ENCODE assay signal across 30 mouse cellular contexts in the genomic region with DNA sequence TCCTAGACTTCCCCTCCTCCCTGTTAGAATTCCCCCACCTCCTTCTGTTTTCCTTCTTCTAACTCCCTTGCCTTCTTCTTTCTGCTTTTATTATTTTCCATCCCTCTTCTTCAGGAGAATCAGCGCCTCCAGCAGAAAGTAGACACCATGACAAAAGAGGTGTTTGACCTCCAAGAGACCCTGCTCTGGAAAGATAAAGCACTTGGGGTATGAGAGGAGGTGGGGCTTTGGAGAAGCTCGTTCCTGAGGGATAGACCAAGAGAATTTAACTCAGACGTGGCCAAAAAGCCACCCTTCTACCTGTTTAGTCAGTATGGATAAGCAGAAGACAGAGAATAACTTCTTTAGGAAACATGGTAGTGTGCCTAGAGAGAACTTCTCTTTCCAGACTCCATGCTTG.
DNase-seq lines count a peak whose midpoint lies in the region; ATAC-seq and TF ChIP-seq lines count a peak whose summit lies in the region.
"Had no signal": no experiment of that assay in that cellular context is flagged by ENCODE, and none has a peak within 500 bp of the region (broad histone marks: within the 10 kb centered on the region; RNA-seq: fewer than 3 reads in every experiment).

No protein-coding gene starts in this region.

- H3K4me3 ChIP-seq in heart, embryonic 12.5 days, result no peak overlapping the region
- H3K4me3 ChIP-seq in heart, embryonic 15.5 days, result no peak overlapping the region
- H3K4me3 ChIP-seq in lung, embryonic 14.5 days (ENCODE audit: low read depth, low read length), result no peak overlapping the region
- H3K4me3 ChIP-seq: embryonic facial prominence, embryonic 10.5 days; embryonic facial prominence, embryonic 13.5 days; erythroblast, embryonic 14.5 days; forebrain, embryonic 12.5 days; forebrain, embryonic 15.5 days; hindbrain, embryonic 10.5 days; hindbrain, embryonic 13.5 days; intestine, embryonic 15.5 days; kidney, embryonic 15.5 days had no signal

- TF ChIP-seq CTCF in lung, embryonic 14.5 days (IDR thresholded peaks at IDR 0.05; ENCODE audit: low read depth), result no peak

- H3K4me1 ChIP-seq in heart, embryonic 12.5 days (replicated peaks), result peaks cover 28% of the 10 kb centered on the region
- H3K4me1 ChIP-seq in heart, embryonic 15.5 days (replicated peaks), result peaks cover 19% of the 10 kb centered on the region
- no peaks in the 10 kb centered on the region for H3K4me1 ChIP-seq in lung, embryonic 14.5 days (ENCODE audit: insufficient read depth)
- H3K4me1 ChIP-seq: forebrain, embryonic 12.5 days; forebrain, embryonic 15.5 days; hindbrain, embryonic 10.5 days; hindbrain, embryonic 13.5 days had no signal

- DNase-seq in heart, adult 11 months, result peak; percentile 73
- no peak for DNase-seq in heart, postnatal 14 days
- DNase-seq in heart, postnatal 10 days, result no peak
- DNase-seq in heart, adult 8-10 months (ENCODE audit: low spot score), result no peak
- DNase-seq in lung, embryonic 14.5 days, result peak; percentile 49
- DNase-seq in lung, postnatal 4 days, result no peak
- DNase-seq: adrenal gland, postnatal 10 days; adrenal gland, postnatal 36 days; B cell, adult 2 months; cerebellum, adult 18-20 months; cerebellum, adult 9-10 months; cerebellum, postnatal 14 days; gastrocnemius, postnatal 25 days; kidney, adult 11 months; kidney, adult 8-10 months had no signal

- no peaks in the 10 kb centered on the region for H3K9me3 ChIP-seq in heart, embryonic 12.5 days (replicated peaks)
- no peaks in the 10 kb centered on the region for H3K9me3 ChIP-seq in heart, embryonic 15.5 days (replicated peaks)
- no peaks in the 10 kb centered on the region for H3K9me3 ChIP-seq in lung, embryonic 14.5 days (ENCODE audit: low read depth, low read length)
- H3K9me3 ChIP-seq: embryonic facial prominence, embryonic 10.5 days; embryonic facial prominence, embryonic 13.5 days; forebrain, embryonic 12.5 days; forebrain, embryonic 15.5 days; G1E; hindbrain, embryonic 10.5 days; hindbrain, embryonic 13.5 days; intestine, embryonic 15.5 days; kidney, embryonic 15.5 days had no signal

- peak overlapping the region; percentile 90 for H3K27ac ChIP-seq in heart, embryonic 12.5 days (ENCODE audit: poor library complexity, severe bottlenecking)
- H3K27ac ChIP-seq in heart, embryonic 15.5 days, result peak overlapping the region; percentile 87
- H3K27ac ChIP-seq in lung, embryonic 14.5 days (ENCODE audit: low read depth), result peak overlapping the region; percentile 37; the same call in 1 of the 2 replicates
- H3K27ac ChIP-seq: embryonic facial prominence, embryonic 10.5 days; embryonic facial prominence, embryonic 13.5 days; forebrain, embryonic 12.5 days; forebrain, embryonic 15.5 days; hindbrain, embryonic 10.5 days; hindbrain, embryonic 13.5 days; intestine, embryonic 15.5 days; kidney, embryonic 15.5 days had no signal

- no peak overlapping the region for H3K9ac ChIP-seq in heart, embryonic 12.5 days
- H3K9ac ChIP-seq in heart, embryonic 15.5 days, result no peak overlapping the region
- H3K9ac ChIP-seq in lung, embryonic 14.5 days, result no peak overlapping the region
- H3K9ac ChIP-seq: embryonic facial prominence, embryonic 13.5 days; forebrain, embryonic 12.5 days; forebrain, embryonic 15.5 days; hindbrain, embryonic 13.5 days; intestine, embryonic 15.5 days; kidney, embryonic 15.5 days had no signal

- H3K4me2 ChIP-seq in heart, embryonic 12.5 days, result peak overlapping the region; percentile 26; the same call in 1 of the 2 replicates
- peak overlapping the region; percentile 13; the same call in 1 of the 2 replicates for H3K4me2 ChIP-seq in heart, embryonic 15.5 days
- no peak overlapping the region for H3K4me2 ChIP-seq in lung, embryonic 14.5 days
- H3K4me2 ChIP-seq: embryonic facial prominence, embryonic 13.5 days; forebrain, embryonic 12.5 days; forebrain, embryonic 15.5 days; hindbrain, embryonic 13.5 days; intestine, embryonic 15.5 days; kidney, embryonic 15.5 days had no signal

- 14% methylated on average over 3 of the region's 3 CpGs for WGBS in heart, embryonic 12.5 days
- WGBS in heart, embryonic 15.5 days, result 28% methylated on average over 3 of the region's 3 CpGs
- 15% methylated on average over 3 of the region's 3 CpGs for WGBS in lung, embryonic 14.5 days

- no peaks in the 10 kb centered on the region for H3K27me3 ChIP-seq in heart, embryonic 12.5 days (replicated peaks)
- no peaks in the 10 kb centered on the region for H3K27me3 ChIP-seq in heart, embryonic 15.5 days
- H3K27me3 ChIP-seq in lung, embryonic 14.5 days (ENCODE audit: insufficient read depth, low read length), result no peaks in the 10 kb centered on the region
- H3K27me3 ChIP-seq: CH12.LX; embryonic facial prominence, embryonic 13.5 days; forebrain, embryonic 12.5 days; forebrain, embryonic 15.5 days; hindbrain, embryonic 13.5 days; intestine, embryonic 15.5 days; kidney, embryonic 15.5 days; Patski had no signal

- H3K36me3 ChIP-seq in heart, embryonic 12.5 days, result peaks cover 26% of the 10 kb centered on the region
- H3K36me3 ChIP-seq in heart, embryonic 15.5 days, result peaks cover 11% of the 10 kb centered on the region; the same call in 1 of the 2 replicates
- H3K36me3 ChIP-seq in lung, embryonic 14.5 days (ENCODE audit: insufficient read depth), result peaks cover 21% of the 10 kb centered on the region; the same call in 1 of the 2 replicates
- H3K36me3 ChIP-seq: forebrain, embryonic 12.5 days; intestine, embryonic 15.5 days had no signal

- ATAC-seq in heart, embryonic 12.5 days (ENCODE audit: insufficient number of reproducible peaks, low FRiP score), result no peak
- peak; percentile 70 for ATAC-seq in heart, embryonic 15.5 days (replicated peaks; ENCODE audit: insufficient number of reproducible peaks, insufficient read depth, low FRiP score, low read depth)
- no peak for ATAC-seq in lung, embryonic 14.5 days (ENCODE audit: insufficient read depth)
- ATAC-seq: forebrain, embryonic 15.5 days; hindbrain, embryonic 16.5 days; intestine, embryonic 15.5 days; Patski had no signal

- intact Hi-C loops in heart, postnatal 14 days (cut with DNase I), result loop anchor here (5.0 kb wide), 1 partner anchor 115 kb away; no protein-coding TSS in a partner anchor
- intact Hi-C loops in heart, postnatal 10 days (cut with DNase I), result loop anchor here (5.0 kb wide), 1 partner anchor 90 kb away; the partner anchor contains the start of gene Lrrfip2

Comparison
In these comparisons a context has a peak if more than half of its experiments do, and no peak if none do; other contexts are left out.
1. DNase-seq: peak in heart, adult 11 months (single experiment) and lung, embryonic 14.5 days (single experiment); none in heart, postnatal 14 days (0 of 2), heart, postnatal 10 days (0 of 2), heart, adult 8-10 months (single experiment) and lung, postnatal 4 days (0 of 2).
2. H3K27ac ChIP-seq: peak in every context shown above with its lines; median percentile 90 in heart, embryonic 12.5 days; 87 in heart, embryonic 15.5 days; 37 in lung, embryonic 14.5 days.